Mouse (Mus musculus): ENCODE measurements around the gene Srrd.

DNA sequence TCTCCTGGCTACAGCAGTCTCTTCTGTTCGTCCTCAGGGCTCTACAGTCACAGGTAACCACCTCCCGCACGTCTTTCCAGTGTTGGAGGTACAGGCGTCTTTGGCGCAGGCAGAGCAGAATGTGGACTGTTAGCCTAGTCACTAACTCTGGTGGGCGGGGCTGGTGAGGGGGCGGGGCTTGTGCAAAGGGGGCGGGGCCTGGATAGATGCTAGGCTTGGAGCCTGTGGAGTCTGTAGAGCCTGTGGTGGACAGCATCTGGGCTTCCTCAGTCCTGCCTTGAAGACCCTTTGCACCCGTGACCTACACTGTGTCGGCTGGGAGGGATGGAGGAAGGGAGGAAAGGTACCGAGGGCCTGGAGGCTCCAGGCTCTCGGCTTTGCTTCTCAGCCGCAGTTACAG lies 13.1 kb upstream of the Srrd start, which contains the start of gene Gm6583:
- TF ChIP-seq CTCF (IDR thresholded peaks at IDR 0.05; ENCODE audit: low read depth) (no peak), EP300 (IDR thresholded peaks at IDR 0.05; ENCODE audit: low read depth) (no peak)

Data from liver, postnatal 0 days (tissue).